Comparison of ENCODE assay signal across 9 mouse cellular contexts in the genomic region with DNA sequence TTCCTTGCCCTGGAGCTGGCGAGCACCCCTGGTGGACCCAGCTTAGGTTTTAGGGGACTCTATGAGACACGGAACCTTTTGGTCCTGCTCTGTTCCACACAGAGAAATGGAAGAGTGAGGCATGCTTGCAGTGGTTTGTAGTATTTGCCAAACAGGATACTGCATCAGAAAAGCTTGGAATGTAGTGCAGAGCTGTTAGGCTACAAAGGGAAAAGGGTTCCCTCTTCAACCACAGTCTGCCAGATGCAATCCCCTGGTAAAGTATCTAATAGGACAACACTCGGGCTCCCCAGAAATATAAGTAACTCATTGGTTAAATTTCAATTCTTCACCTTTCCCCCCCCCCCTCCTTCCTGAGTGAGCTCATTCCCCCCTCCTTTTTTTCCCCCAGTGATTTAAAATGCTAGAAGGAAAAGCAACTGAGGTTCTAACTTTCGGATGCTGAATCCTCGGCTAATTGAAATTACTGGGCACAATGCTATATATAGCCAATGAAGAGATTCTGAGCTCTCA.
DNase-seq lines count a peak whose midpoint lies in the region; ATAC-seq and TF ChIP-seq lines count a peak whose summit lies in the region.
"Had no signal": no experiment of that assay in that cellular context is flagged by ENCODE, and none has a peak within 500 bp of the region (broad histone marks: within the 10 kb centered on the region; RNA-seq: fewer than 3 reads in every experiment).

No protein-coding gene starts in this region.

- H3K27me3 ChIP-seq in forebrain, postnatal 0 days (ENCODE audit: insufficient read depth, low read length), result no peaks in the 10 kb centered on the region
- peaks cover 4% of the 10 kb centered on the region; the same call in 1 of the 2 replicates for H3K27me3 ChIP-seq in limb, embryonic 14.5 days (ENCODE audit: control insufficient read depth, insufficient read depth, low read length)
- no peaks in the 10 kb centered on the region; the same call in 1 of the 2 replicates for H3K27me3 ChIP-seq in stomach, embryonic 16.5 days (ENCODE audit: control insufficient read depth, insufficient read depth, low read length)
- H3K27me3 ChIP-seq in thymus, adult 2 months (ENCODE audit: control insufficient read depth, insufficient read depth, low read length), result no peaks in the 10 kb centered on the region
- H3K27me3 ChIP-seq: Patski had no signal

- peak; percentile 38 for ATAC-seq in forebrain, postnatal 0 days
- ATAC-seq in limb, embryonic 14.5 days (ENCODE audit: low FRiP score, low read depth), result no peak
- no peak for ATAC-seq in stomach, embryonic 16.5 days (ENCODE audit: insufficient read depth, low FRiP score)

- peaks cover 22% of the 10 kb centered on the region; the same call in 1 of the 2 replicates for H3K4me1 ChIP-seq in forebrain, postnatal 0 days (ENCODE audit: insufficient read depth)
- peaks cover 11% of the 10 kb centered on the region for H3K4me1 ChIP-seq in limb, embryonic 14.5 days (ENCODE audit: control insufficient read depth, insufficient read depth, low read length)
- no peaks in the 10 kb centered on the region for H3K4me1 ChIP-seq in stomach, embryonic 16.5 days (ENCODE audit: control insufficient read depth, insufficient read depth, low read length)
- H3K4me1 ChIP-seq in thymus, adult 2 months (replicated peaks; ENCODE audit: control insufficient read depth, insufficient read depth, low read length), result no peaks in the 10 kb centered on the region
- H3K4me1 ChIP-seq: liver, embryonic 15.5 days had no signal

- DNase-seq in left cerebral cortex, adult 2 months (ENCODE audit: extremely low spot score in 1 of 2, low spot score in 2 of 2), result peak in 1 of 2 experiments; percentile 24
- no peak for DNase-seq in left cerebral cortex, postnatal 10 days (ENCODE audit: extremely low spot score in 1 of 2, low spot score in 2 of 2)
- no peak for DNase-seq in forebrain, postnatal 0 days
- DNase-seq in limb, embryonic 14.5 days (ENCODE audit: low spot score), result no peak
- DNase-seq in thymus, adult 2 months, result no peak
- no peak for DNase-seq in embryo, embryonic 10 days (ENCODE audit: low spot score)

- H3K4me2 ChIP-seq in forebrain, postnatal 0 days (ENCODE audit: low read depth), result peak overlapping the region; percentile 65
- H3K4me2 ChIP-seq in limb, embryonic 14.5 days (replicated peaks; ENCODE audit: low read depth, low read length, severe bottlenecking), result peak overlapping the region; percentile 56
- H3K4me2 ChIP-seq in stomach, embryonic 16.5 days (ENCODE audit: low read depth, low read length), result peak overlapping the region; percentile 38
- H3K4me2 ChIP-seq: liver, embryonic 15.5 days had no signal

- peak overlapping the region; percentile 72 for H3K4me3 ChIP-seq in left cerebral cortex, adult 2 months
- peak overlapping the region; percentile 59 for H3K4me3 ChIP-seq in forebrain, postnatal 0 days (ENCODE audit: low read depth, low read length)
- H3K4me3 ChIP-seq in limb, embryonic 14.5 days (replicated peaks; ENCODE audit: low read length), result peak overlapping the region; percentile 28
- no peak overlapping the region for H3K4me3 ChIP-seq in stomach, embryonic 16.5 days (replicated peaks; ENCODE audit: low read length)
- H3K4me3 ChIP-seq in thymus, adult 2 months (ENCODE audit: control insufficient read depth, insufficient read depth, low read length), result no peak overlapping the region
- H3K4me3 ChIP-seq: liver, embryonic 15.5 days had no signal

- peak overlapping the region; percentile 77 for H3K9ac ChIP-seq in forebrain, postnatal 0 days
- no peak overlapping the region for H3K9ac ChIP-seq in limb, embryonic 14.5 days (ENCODE audit: low read depth, low read length, severe bottlenecking)
- no peak overlapping the region for H3K9ac ChIP-seq in stomach, embryonic 16.5 days (ENCODE audit: low read length)
- H3K9ac ChIP-seq: liver, embryonic 15.5 days had no signal

- no peak; the same call in 1 of the 2 replicates for TF ChIP-seq CTCF in left cerebral cortex, adult 2 months (IDR thresholded peaks at IDR 0.05)
- TF ChIP-seq CTCF in forebrain, postnatal 0 days (IDR thresholded peaks at IDR 0.05; ENCODE audit: low read depth), result no peak
- no peak for TF ChIP-seq CTCF in thymus, adult 2 months (IDR thresholded peaks at IDR 0.05; ENCODE audit: borderline replicate concordance, control insufficient read depth, extremely low read depth, insufficient read depth, low read length, poor library complexity)

- 32% methylated on average over 5 of the region's 5 CpGs for WGBS in forebrain, postnatal 0 days
- WGBS in limb, embryonic 14.5 days, result 34% methylated on average over 5 of the region's 5 CpGs
- 55% methylated on average over 5 of the region's 5 CpGs for WGBS in stomach, embryonic 16.5 days
- 54% methylated on average over 5 of the region's 5 CpGs for WGBS in thymus, adult 2 months

- H3K27ac ChIP-seq in left cerebral cortex, adult 2 months, result peak overlapping the region; percentile 92
- H3K27ac ChIP-seq in forebrain, postnatal 0 days (ENCODE audit: low read depth, low read length), result peak overlapping the region; percentile 86
- no peak overlapping the region for H3K27ac ChIP-seq in limb, embryonic 14.5 days (replicated peaks; ENCODE audit: low read depth, low read length)
- no peak overlapping the region for H3K27ac ChIP-seq in stomach, embryonic 16.5 days (ENCODE audit: low read length)
- no peak overlapping the region for H3K27ac ChIP-seq in thymus, adult 2 months (ENCODE audit: control insufficient read depth, insufficient read depth, low read length)
- H3K27ac ChIP-seq: liver, embryonic 15.5 days had no signal

- no peaks in the 10 kb centered on the region for H3K9me3 ChIP-seq in forebrain, postnatal 0 days (ENCODE audit: low read length)
- H3K9me3 ChIP-seq in limb, embryonic 14.5 days (ENCODE audit: control insufficient read depth, low read length), result no peaks in the 10 kb centered on the region
- no peaks in the 10 kb centered on the region for H3K9me3 ChIP-seq in stomach, embryonic 16.5 days (replicated peaks; ENCODE audit: control insufficient read depth, low read length)
- H3K9me3 ChIP-seq: liver, embryonic 15.5 days had no signal

- H3K36me3 ChIP-seq in forebrain, postnatal 0 days (ENCODE audit: insufficient read depth), result no peaks in the 10 kb centered on the region
- H3K36me3 ChIP-seq in limb, embryonic 14.5 days (ENCODE audit: control insufficient read depth, insufficient read depth, low read length), result no peaks in the 10 kb centered on the region
- H3K36me3 ChIP-seq in stomach, embryonic 16.5 days (ENCODE audit: control insufficient read depth, insufficient read depth, low read length), result no peaks in the 10 kb centered on the region
- no peaks in the 10 kb centered on the region for H3K36me3 ChIP-seq in thymus, adult 2 months (ENCODE audit: control insufficient read depth, insufficient read depth, low read length)
- H3K36me3 ChIP-seq: liver, embryonic 15.5 days had no signal

- intact Hi-C loops in left cerebral cortex, adult 2 months (cut with DNase I), result loop anchor here (5.0 kb wide), 3 partner anchors 47 to 342 kb away; no protein-coding TSS in a partner anchor
- intact Hi-C loops in left cerebral cortex, postnatal 10 days (cut with DNase I), result loop anchor here (10.0 kb wide), 3 partner anchors 124 to 396 kb away; no protein-coding TSS in a partner anchor

- no peak for TF ChIP-seq POLR2A in limb, embryonic 14.5 days (IDR thresholded peaks at IDR 0.05; ENCODE audit: borderline replicate concordance, extremely low read depth, insufficient read depth, insufficient read length)
- no peak for TF ChIP-seq POLR2A in thymus, adult 2 months (IDR thresholded peaks at IDR 0.05; ENCODE audit: control insufficient read depth, extremely low read depth, insufficient read depth, low read length, poor library complexity)

Comparison
In these comparisons a context has a peak if more than half of its experiments do, and no peak if none do; other contexts are left out.
1. H3K27ac ChIP-seq: peak in left cerebral cortex, adult 2 months (single experiment) and forebrain, postnatal 0 days (single experiment); none in limb, embryonic 14.5 days (single experiment), stomach, embryonic 16.5 days (single experiment) and thymus, adult 2 months (single experiment).
2. H3K4me3 ChIP-seq: peak in left cerebral cortex, adult 2 months (single experiment), forebrain, postnatal 0 days (single experiment) and limb, embryonic 14.5 days (single experiment); none in stomach, embryonic 16.5 days (single experiment) and thymus, adult 2 months (single experiment).
3. Peak in every context shown above with its lines, with median percentiles within 50 percentile points of each other: H3K4me2 ChIP-seq.